Mouse (Mus musculus) left cerebral cortex, adult 2 months (tissue): ENCODE measurements around the gene Minpp1. TPM values are rescaled to one million over a fixed set of nuclear protein-coding genes. Genes with fewer than 3 reads are reported as not detected.

Source experiments
- DNase-seq, 2 experiments: peaks; one replicate each; pipeline ENCODE4 v3.0.0; 2021 to 2022; ENCODE audit warnings: low spot score in 2 of 2, mixed read lengths in 1 of 2; ENCODE audit errors: extremely low spot score in 1 of 2
- H3K27ac ChIP-seq: fragments of 200-600 bp; 2 replicates; pipeline ENCODE4 v1.8.1; 2022
- H3K4me3 ChIP-seq: fragments of 200-600 bp; 2 replicates; pipeline ENCODE4 v1.8.1; 2022
- CTCF ChIP-seq: fragments of 200-600 bp; IDR thresholded peaks from 2 replicates; pipeline ENCODE4 v1.8.1; 2022; ENCODE audit warnings: antibody characterized with exemption, mild to moderate bottlenecking, moderate library complexity
- intact Hi-C: fragments of 180-260 bp; cut with DNase I; formaldehyde crosslinking; loops from one replicate; pipeline ENCODE4 v1.15.1; 2025
- total RNA-seq, 2 experiments: library from RNA; stranded (reverse); gene quantifications; 2 replicates each; pipeline ENCODE4 v1.2.3; 2021

The Minpp1 gene
- total RNA-seq, 2 experiments from 2014 or later: 66.3 to 71.3 TPM

DNA sequence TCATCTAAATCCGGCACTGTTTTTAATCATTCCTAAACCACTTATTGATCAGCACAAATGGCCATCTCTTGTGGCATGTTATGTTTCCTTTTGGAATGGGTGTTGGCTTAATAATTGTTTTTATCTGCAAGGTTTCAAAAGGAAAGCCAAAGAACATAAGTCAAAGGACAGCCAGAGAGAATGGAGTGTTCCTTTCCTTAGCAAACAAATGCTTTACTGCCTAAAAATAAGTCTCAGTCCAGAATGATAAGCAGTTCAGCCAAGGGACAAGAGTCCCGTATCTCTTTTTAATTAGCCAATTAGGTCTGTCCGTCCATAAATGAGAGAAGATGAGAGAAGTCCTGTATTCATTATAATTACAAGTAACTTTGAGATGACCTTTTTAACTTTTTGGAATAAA, 46.8 kb downstream of the Minpp1 start:
- no peak for DNase-seq
- Histone ChIP-seq H3K4me3 (no peak overlapping the region), H3K27ac (no peak overlapping the region)
- intact Hi-C loops: no loop called here
- TF ChIP-seq CTCF: no peak

DNA sequence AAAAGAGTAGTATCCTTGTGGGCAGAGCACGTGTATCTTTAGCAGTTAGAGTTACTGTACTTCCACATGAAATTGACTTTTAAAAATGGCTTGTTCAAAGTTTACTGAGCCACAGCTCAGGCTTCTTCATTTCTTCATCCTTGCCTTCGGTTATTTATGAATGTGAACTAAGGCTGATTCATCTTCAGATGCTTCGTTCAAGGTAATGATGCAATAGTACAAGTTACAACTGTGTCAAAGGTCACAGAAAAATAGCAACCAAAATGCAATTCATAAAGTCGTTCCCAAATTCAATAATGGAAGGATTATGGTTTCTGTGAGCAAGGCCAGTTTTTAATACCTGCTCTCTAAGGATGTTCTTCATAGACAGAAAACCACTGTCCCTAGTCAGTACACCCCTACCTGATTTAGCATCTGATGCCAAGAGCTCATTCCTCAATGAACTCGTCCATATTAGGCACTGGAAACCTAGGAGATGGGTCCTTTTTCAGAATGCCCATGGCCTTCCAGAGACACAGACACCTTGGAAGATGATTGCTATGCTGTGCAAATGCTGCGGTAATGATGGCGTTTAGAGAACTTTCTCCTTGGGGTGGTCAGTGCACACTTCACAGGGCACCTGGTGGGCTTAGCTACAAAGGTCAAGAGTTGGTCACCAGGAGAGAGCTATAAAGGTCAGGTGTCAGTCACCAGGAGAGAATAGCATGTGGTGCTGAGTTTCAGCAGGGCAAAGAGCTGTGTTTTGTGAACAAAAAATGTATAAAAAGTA, 47.4 kb downstream of the Minpp1 start:
- TF ChIP-seq CTCF: no peak
- DNase-seq: no peak
- Histone ChIP-seq H3K4me3 (no peak overlapping the region), H3K27ac (no peak overlapping the region)
- intact Hi-C loops: no loop called here

GRCm38 (mm10) chr19:32534887-32535286, 49.3 kb downstream of the Minpp1 start:
- no peak for TF ChIP-seq CTCF

DNA sequence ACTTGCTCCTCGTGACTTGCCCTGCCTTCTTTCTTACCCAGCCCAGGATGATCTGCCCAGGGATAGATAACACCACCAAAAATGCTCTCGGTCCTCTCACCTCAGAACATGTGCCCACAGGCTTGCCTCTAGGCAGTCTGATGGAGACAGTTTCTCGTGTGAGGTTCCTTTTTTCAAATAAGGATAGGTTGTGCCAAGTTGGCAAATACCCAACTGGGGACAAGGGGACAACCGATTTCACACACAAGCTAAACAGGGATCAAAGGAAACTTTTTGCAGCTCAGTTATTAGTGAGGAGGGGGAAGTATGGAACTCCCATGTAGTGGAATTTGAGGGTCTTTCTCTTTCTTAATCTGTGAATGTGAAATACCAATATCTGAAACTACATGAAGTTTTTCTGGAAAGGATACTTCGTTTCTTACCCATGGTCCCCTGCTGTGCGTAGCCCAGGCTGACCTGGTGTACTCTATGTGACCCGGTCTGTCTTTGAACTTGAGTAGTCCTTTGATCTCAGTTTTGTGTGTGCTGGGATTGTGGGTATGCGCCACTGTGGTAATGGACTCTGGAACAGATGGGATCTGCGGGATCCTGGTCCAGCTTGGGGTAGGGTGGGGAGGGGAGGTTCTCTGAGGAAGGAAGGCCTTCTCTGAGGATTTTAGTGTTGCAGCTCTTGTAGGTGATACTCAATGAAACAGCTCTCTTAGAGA, 57.4 kb downstream of the Minpp1 start:
- TF ChIP-seq CTCF: no peak
- intact Hi-C loops: no loop called here
- Histone ChIP-seq H3K27ac (no peak overlapping the region), H3K4me3 (no peak overlapping the region)
- DNase-seq: no peak

More at GRCm38 (mm10) chr19:32534887-32535286, 49.3 kb downstream of the Minpp1 start:
- no peak for DNase-seq
- intact Hi-C loops: no loop called here
- Histone ChIP-seq H3K4me3 (no peak overlapping the region), H3K27ac (no peak overlapping the region)

DNA sequence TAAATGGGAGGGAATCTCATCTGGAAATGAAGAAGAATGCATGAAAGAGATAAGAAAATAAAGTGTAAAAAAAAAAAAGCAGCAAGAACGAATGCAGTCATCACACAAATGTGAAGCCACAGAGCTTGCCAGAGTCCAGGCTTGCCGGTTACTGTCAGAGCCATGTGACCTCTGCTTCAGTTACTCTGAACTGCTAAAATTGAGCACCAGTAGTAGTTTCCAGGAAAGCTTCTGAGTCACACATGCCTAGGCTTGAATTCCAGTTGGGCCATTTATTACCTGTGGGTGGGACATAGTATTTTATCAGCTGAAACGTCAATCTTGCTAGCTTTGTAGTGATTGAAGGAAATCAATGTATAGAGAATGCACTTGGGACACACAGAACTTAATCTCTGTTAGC, 61.8 kb downstream of the Minpp1 start:
- no peak for DNase-seq
- Histone ChIP-seq H3K4me3 (no peak overlapping the region), H3K27ac (no peak overlapping the region)
- TF ChIP-seq CTCF: no peak
- intact Hi-C loops: no loop called here

DNA sequence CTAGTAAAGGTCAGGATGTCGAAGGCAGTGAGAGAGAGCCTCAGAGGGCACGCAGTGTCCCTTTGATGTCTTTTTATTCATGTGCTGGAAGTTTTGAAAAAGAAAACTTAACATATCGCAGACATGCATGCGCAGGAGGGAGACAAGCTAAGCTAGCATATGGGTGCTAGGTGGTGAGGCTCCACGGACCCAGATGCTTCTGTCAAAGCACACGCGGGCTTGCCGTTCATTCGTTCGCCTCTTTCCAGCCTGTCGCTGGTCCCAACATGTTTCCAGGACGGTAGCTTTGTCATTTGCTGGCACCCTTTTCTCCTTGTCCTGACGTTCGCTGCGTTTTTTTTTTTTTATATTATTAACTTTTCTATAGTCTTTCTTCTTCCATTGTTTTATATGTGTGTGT, 62.6 kb downstream of the Minpp1 start:
- H3K27ac ChIP-seq: no peak overlapping the region
- no peak overlapping the region for H3K4me3 ChIP-seq
- no peak for DNase-seq
- intact Hi-C loops: no loop called here
- TF ChIP-seq CTCF: no peak

GRCm38 (mm10) chr19:32550446-32550845, 64.9 kb downstream of the Minpp1 start:
- no peak for DNase-seq
- no peak overlapping the region for H3K27ac ChIP-seq
- TF ChIP-seq CTCF: no peak
- intact Hi-C loops: no loop called here
- no peak overlapping the region for H3K4me3 ChIP-seq

DNA sequence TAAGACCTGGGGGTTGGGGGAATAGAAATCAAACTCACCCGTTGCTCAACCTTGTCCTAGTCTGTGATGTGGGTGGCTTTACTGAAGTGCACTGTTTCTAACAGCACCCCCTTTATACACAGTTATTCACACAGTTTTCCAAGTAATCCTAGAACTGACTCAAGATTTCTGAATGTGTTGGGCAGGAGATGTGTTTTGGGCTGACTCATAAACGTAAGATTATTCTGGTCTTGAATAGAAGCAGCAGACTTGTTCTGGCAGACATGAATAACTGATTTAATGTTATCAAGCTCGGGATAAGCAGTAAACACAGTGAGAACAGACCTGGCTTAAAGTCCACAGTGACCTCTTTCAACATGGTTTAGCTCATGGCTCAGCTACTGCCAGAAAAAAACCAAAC, 65.9 kb downstream of the Minpp1 start:
- intact Hi-C loops: no loop called here

DNA sequence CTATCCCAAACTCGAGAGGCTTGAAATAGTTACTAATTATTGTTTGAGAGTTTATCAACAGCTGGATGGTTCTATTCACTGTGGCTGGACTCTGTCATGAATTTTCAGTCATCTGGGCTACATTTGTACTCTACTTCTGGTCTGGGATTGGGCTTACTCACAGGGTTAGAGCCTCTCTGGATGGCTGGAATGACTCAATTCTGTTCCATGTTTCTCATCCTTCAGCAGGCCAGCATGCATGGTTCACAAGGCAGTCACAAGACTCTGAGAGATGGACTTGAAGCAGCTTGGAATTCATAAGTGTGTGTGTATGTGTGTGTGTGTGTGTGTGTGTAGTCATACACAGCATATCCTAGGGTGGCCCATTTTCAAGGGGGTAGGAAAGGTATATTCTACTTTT, 66.5 kb downstream of the Minpp1 start:
- Histone ChIP-seq H3K4me3 (no peak overlapping the region), H3K27ac (no peak overlapping the region)
- TF ChIP-seq CTCF: no peak
- intact Hi-C loops: no loop called here
- no peak for DNase-seq

More for the DNA sequence above, 65.9 kb downstream of the Minpp1 start:
- H3K27ac ChIP-seq: no peak overlapping the region
- no peak overlapping the region for H3K4me3 ChIP-seq
- TF ChIP-seq CTCF: no peak
- no peak for DNase-seq

DNA sequence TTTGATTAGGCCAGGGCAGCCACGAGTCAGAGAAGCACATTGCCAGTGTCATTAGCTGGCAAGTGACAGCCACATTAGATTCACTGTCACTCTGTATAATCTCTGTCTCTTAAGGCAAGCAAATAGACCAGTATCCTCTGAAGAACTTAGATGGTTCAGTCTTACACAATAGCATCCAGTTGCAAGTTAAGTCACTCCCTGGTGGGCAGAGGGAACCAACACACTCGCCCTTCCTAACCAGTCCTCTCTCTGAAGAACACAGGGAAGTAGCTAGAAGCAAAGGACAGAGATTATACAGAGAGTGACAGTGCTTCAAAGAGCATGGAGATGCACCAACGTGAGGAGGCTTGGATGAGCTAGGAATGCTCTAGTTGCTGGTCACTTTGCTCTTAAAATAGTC, 67.7 kb downstream of the Minpp1 start:
- no peak for DNase-seq
- Histone ChIP-seq H3K27ac (no peak overlapping the region), H3K4me3 (no peak overlapping the region)
- intact Hi-C loops: no loop called here
- no peak for TF ChIP-seq CTCF

GRCm38 (mm10) chr19:32555257-32555656, 69.7 kb downstream of the Minpp1 start:
- TF ChIP-seq CTCF: no peak
- intact Hi-C loops: no loop called here
- H3K27ac ChIP-seq: no peak overlapping the region
- DNase-seq: no peak
- no peak overlapping the region for H3K4me3 ChIP-seq

Other genes with a start within 250 kb of the Minpp1 start
- gene Sgms1, start 96.1 kb upstream of the Minpp1 start, total RNA-seq: 10 to 100 TPM; 58.8 to 59.5 TPM
- gene Rpl9-ps6, start 19.2 kb upstream of the Minpp1 start, total RNA-seq: 10 to 100 TPM; 29.3 to 40.0 TPM
- gene Papss2, start 110.0 kb downstream of the Minpp1 start, total RNA-seq: 1 to 10 TPM; 8.1 to 9.8 TPM